In genomic region chr2:144487476-144487875, GRCm38 (mm10) we compare ENCODE assay signal across 17 mouse cellular contexts. TPM values are rescaled to one million over a fixed set of nuclear protein-coding genes. Genes with fewer than 3 reads are reported as not detected.
DNase-seq lines count a peak whose midpoint lies in the region; ATAC-seq and TF ChIP-seq lines count a peak whose summit lies in the region.
"Had no signal": no experiment of that assay in that cellular context is flagged by ENCODE, and none has a peak within 500 bp of the region (broad histone marks: within the 10 kb centered on the region; RNA-seq: fewer than 3 reads in every experiment).

No protein-coding gene starts in this region.

- no peak for TF ChIP-seq CTCF in kidney, postnatal 0 days (IDR thresholded peaks at IDR 0.05; ENCODE audit: low read depth)

- WGBS in kidney, postnatal 0 days = 50% methylated on average over 6 of the region's 6 CpGs

- H3K9ac ChIP-seq in kidney, postnatal 0 days (ENCODE audit: low read depth, low read length) = no peak overlapping the region
- H3K9ac ChIP-seq: liver, postnatal 0 days; midbrain, embryonic 13.5 days had no signal

- intact Hi-C loops in gastrocnemius, postnatal 14 days (cut with DNase I; ENCODE audit: low total_unique reads) = no loop called here
- intact Hi-C loops in left cerebral cortex, postnatal 4 days (cut with DNase I) = no loop called here

- DNase-seq in kidney, postnatal 0 days (ENCODE audit: low spot score) = peak; percentile 4
- no peak for DNase-seq in kidney, adult 8-10 months
- DNase-seq in adipocyte (ENCODE audit: low spot score) = peak; percentile 50
- peak; percentile 22 for DNase-seq in gastrocnemius, postnatal 14 days
- peak; percentile 34 for DNase-seq in skeletal muscle tissue, adult 2 months (ENCODE audit: low read depth, low spot score)
- no peak for DNase-seq in yolk sac, embryonic 10.5 days (ENCODE audit: low spot score)
- no peak for DNase-seq in left cerebral cortex, postnatal 4 days
- DNase-seq: cerebellum, adult 11 months; heart, adult 18-20 months; heart, postnatal 10 days; kidney, adult 9 months; liver, postnatal 0 days; thymus, adult 2 months had no signal

- H3K4me2 ChIP-seq in kidney, postnatal 0 days (ENCODE audit: low read length) = no peak overlapping the region
- H3K4me2 ChIP-seq: midbrain, embryonic 13.5 days had no signal

- H3K4me1 ChIP-seq in kidney, postnatal 0 days (replicated peaks; ENCODE audit: insufficient read depth, low read length) = no peaks in the 10 kb centered on the region
- H3K4me1 ChIP-seq: midbrain, embryonic 13.5 days had no signal

- H3K9me3 ChIP-seq in kidney, postnatal 0 days (replicated peaks; ENCODE audit: low read length) = no peaks in the 10 kb centered on the region
- H3K9me3 ChIP-seq: midbrain, embryonic 13.5 days had no signal

- no peak for ATAC-seq in kidney, postnatal 0 days (replicated peaks; ENCODE audit: low FRiP score, low read depth)
- ATAC-seq: hindbrain, embryonic 16.5 days; liver, postnatal 0 days; midbrain, embryonic 13.5 days had no signal

- H3K27ac ChIP-seq in kidney, postnatal 0 days = no peak overlapping the region
- H3K27ac ChIP-seq: layer of hippocampus, adult 2 months; macrophage; midbrain, embryonic 13.5 days had no signal

- H3K4me3 ChIP-seq in kidney, postnatal 0 days (replicated peaks; ENCODE audit: low read depth, low read length) = no peak overlapping the region
- H3K4me3 ChIP-seq: layer of hippocampus, adult 2 months; midbrain, embryonic 13.5 days had no signal

- no peaks in the 10 kb centered on the region for H3K27me3 ChIP-seq in kidney, postnatal 0 days (ENCODE audit: insufficient read depth, low read length)
- H3K27me3 ChIP-seq: midbrain, embryonic 13.5 days had no signal

- no peaks in the 10 kb centered on the region for H3K36me3 ChIP-seq in kidney, postnatal 0 days (ENCODE audit: insufficient read depth, low read length)

RNA-seq across cellular contexts. Expression of gene Dzank1, which starts 39.7 kb away (rescaled TPM):
- polyA plus RNA-seq in kidney, postnatal 0 days (2015; fragmentation: Nextera tagmentation; extraction: Ambion mirVana) = 1.5 and 1.7 TPM in 2 replicates
- total RNA-seq in gastrocnemius, postnatal 14 days (2021) = under 1 TPM; 0.47 to 0.84 TPM
- 10 to 100 TPM; 37.3 to 43.6 TPM for total RNA-seq in left cerebral cortex, postnatal 4 days (2021)

RNA-seq across cellular contexts. Expression of gene Polr3f, which starts 40.0 kb away (rescaled TPM):
- polyA plus RNA-seq in kidney, postnatal 0 days (2015; fragmentation: Nextera tagmentation; extraction: Ambion mirVana) = 18.9 and 19.6 TPM in 2 replicates
- total RNA-seq in gastrocnemius, postnatal 14 days (2021) = 10 to 100 TPM in 1 of 2 experiments, 1 to 10 TPM in 1; 7.9 to 10.6 TPM
- 10 to 100 TPM; 29.9 to 32.0 TPM for total RNA-seq in left cerebral cortex, postnatal 4 days (2021)

Comparison
In these comparisons a context has a peak if more than half of its experiments do, and no peak if none do; other contexts are left out.
1. DNase-seq: peak in kidney, postnatal 0 days (single experiment), adipocyte (single experiment), gastrocnemius, postnatal 14 days (single experiment) and skeletal muscle tissue, adult 2 months (single experiment); none in kidney, adult 8-10 months (0 of 2), yolk sac, embryonic 10.5 days (single experiment) and left cerebral cortex, postnatal 4 days (single experiment).
2. RNA of gene Dzank1, which starts 39.7 kb away (total RNA-seq): 37.3 to 43.6 TPM in left cerebral cortex, postnatal 4 days; 0.47 to 0.84 TPM in gastrocnemius, postnatal 14 days; every median in the first group is over 10 times any median in the second.